Mouse (Mus musculus): ENCODE measurements around the gene Rtn4r. TPM values are rescaled to one million over a fixed set of nuclear protein-coding genes. Genes with fewer than 3 reads are reported as not detected.

The Rtn4r gene
- total RNA-seq, 2 experiments from 2014 or later: 128 to 164 TPM

DNA sequence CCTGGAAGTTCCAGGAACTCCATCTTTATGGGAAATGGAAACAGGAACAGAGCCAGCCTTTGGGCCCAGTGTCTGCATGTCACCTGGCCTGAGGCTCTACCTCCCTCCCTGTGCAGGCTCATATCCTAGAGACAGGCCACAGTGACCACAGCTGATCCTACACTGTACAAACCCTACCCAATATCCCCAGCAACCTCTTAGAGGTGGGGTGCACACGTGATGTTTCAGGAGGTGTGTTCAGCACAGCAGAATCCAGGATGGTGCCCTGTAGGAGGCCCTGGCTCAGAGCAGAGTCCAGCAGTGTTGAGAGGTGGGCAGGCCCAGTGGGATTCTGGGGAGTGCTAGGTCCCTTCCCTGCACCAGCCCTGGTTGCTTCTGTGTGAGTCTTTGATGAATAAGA, 4.0 kb upstream of the Rtn4r start:
- intact Hi-C loops (cut with DNase I): no loop called here
- no peak for DNase-seq (ENCODE audit: low spot score in 2 of 2)

DNA sequence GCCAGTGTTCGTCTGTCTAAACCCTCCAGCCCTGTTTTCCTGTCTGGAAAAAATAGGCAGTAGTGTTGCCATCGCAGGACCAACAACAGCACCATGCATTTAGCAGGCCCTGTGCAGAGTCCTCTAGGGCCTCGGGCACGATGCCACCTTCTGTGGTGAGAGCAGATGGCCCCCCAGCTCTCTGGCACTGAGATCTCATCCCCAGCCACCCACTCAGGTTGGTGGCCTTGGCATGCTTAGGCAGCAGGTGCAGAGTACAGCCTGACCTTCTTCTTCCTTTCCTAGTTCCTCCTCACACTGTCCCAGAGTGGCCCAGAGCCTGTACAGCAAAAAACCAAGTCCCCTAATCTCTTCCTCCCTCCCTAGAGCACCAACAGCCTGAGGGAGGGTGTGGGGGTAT, 3.4 kb upstream of the Rtn4r start:
- intact Hi-C loops (cut with DNase I): no loop called here
- DNase-seq (ENCODE audit: low spot score in 2 of 2): no peak

DNA sequence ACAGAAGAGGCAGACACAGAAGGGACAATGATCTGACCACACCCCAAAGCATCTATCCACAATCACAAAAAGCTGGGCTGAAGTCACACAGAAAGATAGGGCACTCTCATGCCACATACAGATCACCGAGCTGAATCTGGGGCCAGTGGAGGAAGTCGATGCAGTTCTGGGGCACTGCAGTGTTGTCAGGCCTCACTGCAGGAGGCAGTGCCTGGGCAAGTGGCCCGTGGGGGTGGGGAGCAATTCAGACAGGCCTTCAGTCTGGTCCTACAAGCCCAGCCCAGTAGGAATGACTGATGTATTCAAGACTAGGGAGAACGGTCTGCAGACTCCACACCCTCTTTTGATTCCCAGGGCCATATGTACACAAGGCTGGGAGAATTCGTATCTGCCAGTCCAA, 2.8 kb upstream of the Rtn4r start:
- intact Hi-C loops (cut with DNase I): no loop called here

DNA sequence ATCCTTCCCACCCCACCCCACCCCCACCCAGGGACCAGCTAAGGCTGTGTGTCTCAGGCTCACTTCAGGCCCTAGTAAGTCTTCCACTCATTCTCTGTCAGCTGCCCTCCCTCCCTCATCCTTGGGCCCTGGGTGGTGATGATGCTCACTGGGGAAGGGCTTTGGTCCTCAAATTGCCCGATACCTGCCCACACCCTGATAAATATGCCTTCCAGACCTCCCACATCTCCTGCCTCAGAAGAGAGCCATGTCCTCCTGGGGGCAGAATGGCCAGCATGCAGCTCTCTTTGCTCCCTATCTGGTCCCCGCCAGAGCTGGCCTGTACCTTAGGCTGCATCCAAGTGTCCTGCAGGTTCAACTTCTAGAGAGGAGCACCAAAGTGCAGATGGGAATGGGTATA, 2.3 kb upstream of the Rtn4r start:
- no peak for DNase-seq (ENCODE audit: low spot score in 2 of 2)
- intact Hi-C loops (cut with DNase I): no loop called here

More for the DNA sequence above, 2.8 kb upstream of the Rtn4r start:
- no peak for DNase-seq (ENCODE audit: low spot score in 2 of 2)

DNA sequence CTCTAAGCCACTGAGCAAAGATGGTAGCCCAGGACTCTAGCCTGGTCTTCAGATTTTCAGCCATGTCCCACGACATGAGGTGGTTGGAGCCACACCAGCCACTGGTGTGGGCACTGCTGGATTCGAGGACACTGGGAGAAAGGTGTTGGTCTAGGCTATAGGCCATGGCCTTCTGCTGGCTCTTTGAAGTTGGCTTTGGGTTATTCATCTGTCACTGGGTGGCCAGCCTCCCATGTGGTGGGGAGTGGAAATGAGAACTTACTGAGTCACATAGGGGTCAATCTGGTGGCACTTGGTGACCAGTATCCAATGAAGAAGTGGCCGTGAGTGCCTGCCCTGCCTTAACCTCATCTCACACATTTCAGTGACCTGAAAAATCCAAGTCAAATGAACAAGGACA, 1.2 kb upstream of the Rtn4r start:
- intact Hi-C loops (cut with DNase I): no loop called here
- DNase-seq (ENCODE audit: low spot score in 2 of 2): no peak

DNA sequence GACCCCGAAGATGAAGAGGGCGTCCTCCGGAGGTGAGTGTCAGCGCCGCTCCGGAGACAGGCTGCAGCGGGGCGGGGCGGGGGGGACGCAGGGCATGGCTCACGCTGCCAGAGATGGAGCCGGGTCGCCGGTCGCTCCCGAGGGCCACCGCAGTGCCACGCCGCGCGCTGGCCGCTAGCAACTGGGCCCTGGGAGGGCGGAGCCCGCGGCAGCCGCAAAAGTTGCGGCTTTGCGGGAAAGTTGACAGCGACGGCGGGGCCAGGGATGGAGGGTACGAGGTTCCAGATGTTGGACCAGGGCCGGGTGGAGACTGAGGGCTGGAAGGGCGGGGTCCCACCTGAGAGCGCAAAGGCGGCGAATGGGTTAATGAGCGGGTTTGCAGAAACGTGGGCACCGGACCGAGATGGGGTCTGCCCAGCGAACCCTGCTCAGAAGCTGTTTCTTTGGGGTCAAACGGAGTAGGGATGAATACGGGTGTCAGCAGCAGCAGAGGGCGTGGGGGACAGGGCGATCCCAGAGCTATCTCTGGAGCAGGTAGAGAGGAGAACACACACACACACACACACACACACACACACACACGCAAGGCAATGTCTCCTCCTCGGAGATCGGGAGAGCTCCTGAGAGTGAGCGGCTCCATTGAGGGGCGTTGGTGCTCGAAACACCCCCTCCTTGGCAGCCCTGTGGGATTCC, 575 bp downstream of the Rtn4r start:
- intact Hi-C loops (cut with DNase I): loop anchor here (1.0 kb wide), 2 partner anchors 45 to 82 kb away; no protein-coding TSS in a partner anchor

DNA sequence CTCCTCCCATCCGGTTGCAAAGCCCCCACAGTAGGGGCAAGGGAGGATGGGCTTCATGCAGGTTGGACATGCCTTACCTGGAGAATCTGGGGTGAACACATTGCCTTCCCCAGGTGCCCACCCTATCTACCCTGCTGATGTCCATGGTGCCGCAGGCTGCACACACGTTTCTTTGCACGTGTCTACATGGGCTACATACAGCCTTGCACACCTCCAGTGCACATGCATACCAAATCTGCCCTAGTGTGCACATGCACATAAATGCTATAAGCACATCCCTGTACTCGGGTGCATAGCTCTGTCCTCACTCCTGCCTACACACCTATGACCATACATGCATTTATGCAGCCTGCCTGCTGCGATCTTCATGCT, 1.1 kb downstream of the Rtn4r start:
- intact Hi-C loops (cut with DNase I): loop anchor here (1.0 kb wide), 1 partner anchor 45 kb away; no protein-coding TSS in a partner anchor
- DNase-seq (ENCODE audit: low spot score in 2 of 2): peak; percentile 42 to 53

More for the DNA sequence above, 575 bp downstream of the Rtn4r start:
- DNase-seq (ENCODE audit: low spot score in 2 of 2): peak in 1 of 2 experiments; percentile 43

DNA sequence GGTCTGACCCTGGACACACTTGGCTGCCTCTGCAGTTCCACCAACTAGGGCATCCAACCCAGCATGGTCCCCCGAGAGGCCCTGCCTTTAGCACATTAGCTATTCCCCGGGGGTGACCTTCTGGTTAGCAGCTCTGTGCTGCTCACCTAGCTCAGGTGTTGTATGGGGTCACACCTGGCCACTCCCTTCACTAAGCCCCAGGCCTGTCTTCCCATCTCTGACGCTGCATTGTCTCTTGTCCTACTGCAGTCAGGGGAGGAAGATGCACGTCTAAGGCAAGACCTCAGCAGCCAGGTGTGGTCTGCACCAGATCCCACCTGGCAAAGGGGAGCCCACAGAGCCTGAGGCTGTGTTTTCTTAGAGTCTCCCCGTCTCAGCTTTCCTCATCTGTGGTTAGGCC, 2.0 kb downstream of the Rtn4r start:
- DNase-seq (ENCODE audit: low spot score in 2 of 2): peak in 1 of 2 experiments; percentile 18
- intact Hi-C loops (cut with DNase I): no loop called here

DNA sequence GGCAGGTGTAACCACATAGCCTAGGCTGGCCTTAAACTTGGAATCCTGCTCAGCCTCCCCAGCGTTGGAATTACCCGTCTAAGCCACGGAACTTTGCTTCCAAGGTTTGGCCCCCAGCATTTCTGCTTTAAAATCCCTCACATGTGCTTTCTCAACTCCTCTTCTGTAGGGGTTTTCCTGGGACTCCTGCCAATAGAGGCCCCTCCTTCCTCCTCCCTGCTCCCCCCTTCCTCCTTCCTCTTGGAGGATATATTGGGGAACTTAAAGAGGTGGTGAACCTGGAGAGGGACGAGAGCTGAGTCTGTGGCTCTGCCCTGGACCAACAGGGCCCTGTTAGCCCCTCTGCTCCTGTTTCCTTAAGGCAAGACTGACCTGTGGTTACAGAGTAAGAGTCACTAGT, 2.8 kb downstream of the Rtn4r start:
- DNase-seq (ENCODE audit: low spot score in 2 of 2): no peak
- intact Hi-C loops (cut with DNase I): no loop called here

DNA sequence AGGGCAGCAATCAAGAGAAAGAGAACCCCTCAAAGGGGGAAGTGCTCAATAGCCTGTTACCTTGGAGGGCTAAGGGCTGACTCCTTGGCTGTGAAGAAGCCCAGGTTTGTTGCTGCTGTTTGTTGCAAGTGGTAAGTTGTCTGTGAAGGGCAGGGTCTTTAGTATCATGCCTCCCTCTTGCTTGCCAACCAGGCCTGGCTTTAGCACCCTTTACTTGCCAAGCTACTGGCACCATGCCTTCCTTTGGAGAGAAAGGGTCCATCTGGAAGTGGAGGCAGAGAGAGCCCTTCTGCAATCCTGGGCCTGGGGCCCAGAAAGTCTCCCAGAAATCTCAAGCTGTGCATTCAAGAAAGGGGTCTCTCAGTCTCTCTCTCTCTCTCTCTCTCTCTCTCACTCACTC, 3.3 kb downstream of the Rtn4r start:
- intact Hi-C loops (cut with DNase I): loop anchor here (1.0 kb wide), 1 partner anchor 24 kb away; no protein-coding TSS in a partner anchor
- DNase-seq (ENCODE audit: low spot score in 2 of 2): no peak

DNA sequence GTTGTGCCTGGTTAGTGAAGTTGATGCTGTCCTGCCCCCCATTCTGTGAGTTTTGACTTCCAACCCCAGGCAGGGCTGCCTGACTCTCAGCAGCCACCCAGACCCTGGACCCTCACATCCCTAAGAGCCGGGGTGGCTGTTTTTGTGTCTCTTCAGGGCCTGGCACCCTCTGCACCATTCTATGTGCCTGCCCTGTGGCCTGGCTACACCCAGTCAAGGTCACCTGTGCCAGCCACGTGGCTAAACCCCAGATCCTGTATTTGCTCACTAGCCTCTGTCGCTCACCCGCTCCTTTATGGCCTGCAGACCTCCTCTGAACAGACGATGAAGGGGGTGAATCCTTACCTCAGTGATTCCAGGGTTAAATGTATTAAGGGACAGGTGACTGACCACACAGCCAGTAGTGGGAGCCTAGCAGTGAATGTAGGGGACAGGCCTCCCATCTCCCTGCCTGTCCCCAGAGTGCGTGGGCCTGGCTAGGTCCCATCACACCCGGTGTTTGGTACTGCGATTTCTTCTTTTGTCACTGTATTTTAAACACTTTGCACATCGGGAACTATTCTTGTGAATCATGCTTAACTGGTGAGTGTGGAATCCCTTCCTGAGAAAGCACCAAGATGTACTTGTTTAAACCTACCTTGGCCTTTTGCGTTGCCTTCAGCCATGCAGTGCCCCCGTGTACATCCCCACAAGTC, 4.0 kb downstream of the Rtn4r start:
- intact Hi-C loops (cut with DNase I): loop anchor here (1.0 kb wide), 1 partner anchor 23 kb away; no protein-coding TSS in a partner anchor
- DNase-seq (ENCODE audit: low spot score in 2 of 2): peak; percentile 65 to 74

DNA sequence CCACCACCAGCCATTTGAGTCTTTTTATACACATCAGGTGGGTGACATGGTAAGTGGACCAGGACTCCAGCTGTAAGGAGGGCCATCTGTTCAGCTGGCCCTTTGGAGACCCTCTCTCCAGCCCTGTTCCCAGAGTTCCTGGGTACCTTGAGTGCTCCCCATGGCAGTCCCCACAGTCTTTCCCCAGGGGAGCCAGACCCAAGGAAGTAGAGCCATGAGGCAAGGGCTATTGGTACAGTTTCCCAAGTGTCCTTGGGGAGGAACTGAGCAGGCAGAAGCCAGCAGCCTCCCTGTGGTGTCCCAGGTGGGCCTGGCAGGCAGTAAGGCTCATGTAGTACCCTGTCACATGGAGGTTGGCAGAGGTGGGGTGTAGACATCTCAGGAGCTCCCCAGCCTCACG, 4.6 kb downstream of the Rtn4r start:
- intact Hi-C loops (cut with DNase I): no loop called here
- no peak for DNase-seq (ENCODE audit: low spot score in 2 of 2)

DNA sequence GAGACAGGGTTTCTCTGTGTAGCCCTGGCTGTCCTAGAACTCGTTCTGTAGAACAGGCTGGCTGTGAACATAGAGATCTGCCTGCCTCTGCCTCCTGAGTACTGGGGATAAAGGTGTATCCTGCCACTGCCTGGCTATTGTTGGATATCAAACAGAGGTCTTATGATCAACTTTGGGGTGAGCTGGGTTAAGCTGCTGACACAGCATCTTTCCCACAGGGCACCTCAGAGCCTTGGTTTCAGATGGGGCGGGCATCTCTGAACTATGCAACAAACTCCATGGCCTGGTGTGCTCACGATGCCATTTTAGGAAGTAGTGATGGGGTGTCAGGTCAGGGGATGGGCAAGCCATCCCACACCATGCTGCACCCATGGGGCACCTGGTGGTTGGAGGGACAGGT, 5.1 kb downstream of the Rtn4r start:
- DNase-seq (ENCODE audit: low spot score in 2 of 2): no peak
- intact Hi-C loops (cut with DNase I): no loop called here

DNA sequence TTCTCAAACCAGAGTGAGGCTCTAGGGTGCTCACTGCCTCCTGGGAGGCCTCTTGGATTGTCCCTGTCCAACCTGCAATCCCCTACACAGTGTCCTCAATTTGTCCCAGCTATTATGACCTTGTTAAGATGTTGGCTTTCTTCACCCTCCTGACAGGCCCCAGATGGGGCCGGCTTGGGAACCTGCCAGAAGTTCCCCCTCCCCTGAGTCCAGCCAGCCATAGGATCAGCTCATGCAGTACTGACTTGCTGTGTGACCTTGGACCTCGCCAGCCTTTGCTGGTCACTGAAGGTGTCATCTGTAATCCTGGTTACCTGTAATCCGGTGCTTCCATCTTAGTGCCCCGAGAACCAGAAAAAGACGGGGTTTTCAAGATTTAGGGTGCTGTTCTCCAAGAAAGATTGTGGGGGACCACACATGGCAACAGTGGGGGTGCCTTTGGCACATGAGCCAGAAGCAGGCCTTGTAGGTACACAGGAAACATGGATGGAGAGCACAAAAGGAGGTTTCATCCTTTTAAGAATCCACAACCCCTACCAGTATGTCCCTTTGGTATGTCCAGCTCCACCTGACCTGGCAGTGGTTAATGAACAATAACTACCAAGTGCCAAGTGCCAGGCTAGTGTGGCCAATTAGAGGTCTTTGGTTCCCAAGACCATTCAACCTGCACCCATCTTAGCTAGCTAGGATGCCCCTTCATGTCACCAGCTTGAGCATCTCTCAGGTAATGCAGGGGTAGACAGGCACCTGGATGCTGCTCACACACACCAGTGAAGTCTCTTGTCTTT, 5.9 kb downstream of the Rtn4r start:
- intact Hi-C loops (cut with DNase I): no loop called here

DNA sequence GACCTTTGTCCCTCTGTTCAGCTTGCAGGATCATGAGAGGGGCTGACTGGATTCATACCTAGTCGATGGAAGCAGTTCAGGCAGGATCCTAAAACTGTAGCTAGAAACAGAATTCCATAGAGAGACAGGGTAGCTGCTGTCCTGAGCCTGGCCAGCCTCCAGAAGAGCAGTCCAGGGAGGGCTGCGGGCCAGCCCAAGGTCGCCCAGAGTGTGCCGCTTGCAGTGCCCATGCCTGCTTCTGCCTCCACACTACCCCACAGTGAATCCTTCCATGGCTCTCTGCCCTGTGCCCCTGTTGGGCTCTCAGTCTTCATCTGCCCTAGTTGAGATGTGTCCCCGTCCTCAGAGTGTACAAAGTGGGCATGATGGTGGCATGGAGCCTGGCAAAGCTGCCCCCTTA, 7.8 kb downstream of the Rtn4r start:
- DNase-seq (ENCODE audit: low spot score in 2 of 2): no peak
- intact Hi-C loops (cut with DNase I): no loop called here

More for the DNA sequence above, 5.9 kb downstream of the Rtn4r start:
- DNase-seq (ENCODE audit: low spot score in 2 of 2): no peak

DNA sequence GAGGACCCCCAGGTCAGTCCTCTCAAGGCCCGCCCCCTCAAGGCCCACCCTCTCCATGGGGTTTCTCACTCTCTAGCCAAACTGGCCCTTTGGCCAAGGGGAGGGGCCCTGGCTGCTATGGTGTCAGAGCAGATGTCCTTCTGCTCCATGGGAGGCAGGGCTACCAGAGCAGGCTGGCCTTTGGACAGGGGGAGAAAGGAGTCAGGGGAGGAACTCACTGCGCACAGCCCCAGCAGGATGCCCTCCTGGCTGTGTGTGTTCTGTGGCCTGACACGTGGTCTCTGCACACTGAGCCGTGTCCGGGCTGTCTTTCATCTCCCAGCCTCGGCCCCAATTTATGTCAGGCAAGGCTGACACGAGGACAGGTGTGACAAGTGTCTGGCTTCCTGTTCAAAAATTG, 8.6 kb downstream of the Rtn4r start:
- no peak for DNase-seq (ENCODE audit: low spot score in 2 of 2)
- intact Hi-C loops (cut with DNase I): no loop called here

DNA sequence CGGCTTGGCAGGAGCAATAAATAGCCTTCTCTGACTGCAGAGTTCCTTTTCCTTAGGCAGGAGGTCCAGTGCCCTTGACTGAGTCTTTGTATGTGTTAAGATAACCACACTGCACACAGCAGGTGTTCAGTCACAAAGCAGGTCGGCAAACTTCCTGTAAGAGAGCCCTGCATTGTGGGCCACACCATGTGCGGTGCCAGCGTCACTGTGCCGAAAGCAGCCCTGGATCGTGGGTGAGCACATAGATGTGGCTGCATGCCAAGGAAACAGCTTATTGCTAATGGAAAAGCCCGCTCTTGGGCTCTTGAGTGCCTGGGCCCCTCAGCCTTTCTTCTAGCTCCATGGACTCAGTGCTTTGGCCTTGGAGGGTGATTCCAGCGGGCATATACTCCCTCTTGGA, 16.8 kb downstream of the Rtn4r start:
- DNase-seq (ENCODE audit: low spot score in 2 of 2): peak; percentile 72 to 82
- intact Hi-C loops (cut with DNase I): no loop called here

DNA sequence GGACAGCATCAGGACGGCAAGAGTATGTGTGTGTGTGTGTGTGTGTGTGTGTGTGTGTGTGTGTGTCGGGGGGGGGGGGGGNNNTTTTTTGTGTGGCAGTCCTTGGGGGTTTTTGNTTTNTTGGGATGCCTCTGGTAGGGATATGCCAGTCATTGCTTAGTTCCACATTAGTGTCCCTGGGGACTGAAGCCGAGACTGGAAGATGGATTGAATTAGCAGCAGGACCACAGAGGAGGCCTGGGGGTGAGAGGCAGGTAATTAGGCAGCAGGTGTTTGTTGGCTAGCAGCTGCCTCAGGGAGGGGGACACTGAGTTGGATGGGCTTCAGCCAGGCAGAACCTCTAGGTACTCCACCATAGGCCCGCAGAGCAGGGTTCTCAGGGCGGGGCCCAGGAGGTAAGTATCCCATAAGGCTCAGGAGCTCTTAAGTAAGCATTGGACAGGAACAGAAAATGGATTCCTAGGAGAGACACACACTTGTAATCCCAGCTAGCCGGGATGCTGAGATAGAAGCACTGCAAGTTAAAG, 18.0 kb downstream of the Rtn4r start:
- no peak for DNase-seq (ENCODE audit: low spot score in 2 of 2)
- intact Hi-C loops (cut with DNase I): no loop called here

DNA sequence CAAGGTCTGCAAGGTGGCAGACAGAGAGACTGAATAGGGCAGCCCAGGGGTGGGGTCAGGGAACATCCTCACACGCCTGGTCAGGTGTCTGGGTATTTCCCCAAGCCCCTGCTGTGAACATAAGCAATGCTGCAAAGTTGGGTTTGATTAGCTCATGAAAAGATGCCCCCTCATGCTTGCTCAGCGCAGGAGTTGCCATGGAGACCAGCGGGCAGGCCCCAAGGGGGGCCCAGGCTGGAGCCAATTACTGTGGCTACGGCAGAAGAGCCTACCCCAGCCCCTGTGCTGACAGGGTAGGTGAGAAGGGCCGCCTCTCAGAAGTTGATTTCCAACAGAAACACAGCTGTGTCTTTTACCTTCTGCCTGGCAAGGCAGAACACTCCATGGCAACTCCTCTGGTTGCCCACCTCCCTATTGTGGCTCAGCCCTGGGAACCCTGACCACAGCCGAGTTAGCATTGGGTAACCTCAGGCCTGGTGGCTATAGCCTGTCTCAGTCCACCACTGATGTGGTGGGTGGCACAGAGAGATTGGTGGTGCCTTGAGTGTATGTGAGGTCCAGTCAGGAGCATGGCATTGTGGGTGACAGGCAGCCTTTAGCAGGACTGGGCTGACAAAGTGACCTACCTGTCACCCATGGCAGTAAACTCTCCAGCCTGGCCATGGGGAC, 20.9 kb downstream of the Rtn4r start:
- intact Hi-C loops (cut with DNase I): no loop called here

DNA sequence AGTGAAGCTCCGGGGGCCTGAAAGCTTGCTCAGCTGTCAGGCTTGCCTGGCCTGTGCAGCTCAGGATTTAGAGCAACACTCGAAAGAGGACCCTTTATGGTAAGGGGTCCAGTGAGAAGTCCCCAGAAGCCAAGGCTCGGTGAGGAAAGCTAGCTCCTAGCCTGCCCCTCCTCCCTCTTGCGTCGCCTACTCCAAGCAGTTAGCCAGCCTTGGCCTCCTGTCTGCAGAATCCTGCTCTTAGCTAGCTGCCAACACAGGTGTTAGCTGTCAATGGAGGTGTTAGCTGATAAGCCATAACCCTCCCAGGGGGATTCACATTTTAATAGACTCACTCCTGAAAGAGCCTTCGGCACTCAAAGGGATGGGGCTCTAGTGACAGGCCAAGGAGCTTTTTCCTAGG, 21.8 kb downstream of the Rtn4r start:
- intact Hi-C loops (cut with DNase I): no loop called here
- no peak for DNase-seq (ENCODE audit: low spot score in 2 of 2)

More for the DNA sequence above, 20.9 kb downstream of the Rtn4r start:
- no peak for DNase-seq (ENCODE audit: low spot score in 2 of 2)
